Mouse (Mus musculus): ENCODE data around the gene Scgb2a2. TPM values are rescaled to one million over a fixed set of nuclear protein-coding genes. Genes with fewer than 3 reads are reported as not detected.
"Not testable (repeated sequence)": the region's sequence is repeated elsewhere in the genome, so short reads cannot be mapped to it uniquely, and the experiment has no call there.

Scgb2a2 gene
- polyA plus RNA-seq (2014; fragmentation: Nextera tagmentation; extraction: Ambion mirVana), result not detected in 2 replicates

- no peak within 1 kb of the TSS for H3K4me3 ChIP-seq (ENCODE audit: low read length)
- 83% methylated on average over 2 of the region's 2 CpGs for WGBS
- H3K27ac ChIP-seq (ENCODE audit: low read depth, low read length), result no peak within 1 kb of the TSS
- H3K9ac ChIP-seq (ENCODE audit: low read depth, low read length), result no peak within 1 kb of the TSS
- H3K9me3 ChIP-seq (ENCODE audit: control insufficient read depth, low read length), result no peaks in the 10 kb centered on the region
- H3K4me2 ChIP-seq (replicated peaks; ENCODE audit: low read depth, low read length), result no peak within 1 kb of the TSS
- H3K4me1 ChIP-seq (ENCODE audit: control insufficient read depth, insufficient read depth, low read length), result no peaks in the 10 kb centered on the region
- no peak for ATAC-seq (ENCODE audit: low FRiP score, low TSS enrichment)
- H3K27me3 ChIP-seq (ENCODE audit: control insufficient read depth, insufficient read depth, low read length), result no peaks in the 10 kb centered on the region
- H3K36me3 ChIP-seq (ENCODE audit: control insufficient read depth, insufficient read depth, low read length), result no peaks in the 10 kb centered on the region
These were observed at the start of gene Scgb2a2 for GRCm38 (mm10) chr19:9847262-9847661. TSS of gene Scgb2a2 (plus strand) at chr19:9847562.

DNA sequence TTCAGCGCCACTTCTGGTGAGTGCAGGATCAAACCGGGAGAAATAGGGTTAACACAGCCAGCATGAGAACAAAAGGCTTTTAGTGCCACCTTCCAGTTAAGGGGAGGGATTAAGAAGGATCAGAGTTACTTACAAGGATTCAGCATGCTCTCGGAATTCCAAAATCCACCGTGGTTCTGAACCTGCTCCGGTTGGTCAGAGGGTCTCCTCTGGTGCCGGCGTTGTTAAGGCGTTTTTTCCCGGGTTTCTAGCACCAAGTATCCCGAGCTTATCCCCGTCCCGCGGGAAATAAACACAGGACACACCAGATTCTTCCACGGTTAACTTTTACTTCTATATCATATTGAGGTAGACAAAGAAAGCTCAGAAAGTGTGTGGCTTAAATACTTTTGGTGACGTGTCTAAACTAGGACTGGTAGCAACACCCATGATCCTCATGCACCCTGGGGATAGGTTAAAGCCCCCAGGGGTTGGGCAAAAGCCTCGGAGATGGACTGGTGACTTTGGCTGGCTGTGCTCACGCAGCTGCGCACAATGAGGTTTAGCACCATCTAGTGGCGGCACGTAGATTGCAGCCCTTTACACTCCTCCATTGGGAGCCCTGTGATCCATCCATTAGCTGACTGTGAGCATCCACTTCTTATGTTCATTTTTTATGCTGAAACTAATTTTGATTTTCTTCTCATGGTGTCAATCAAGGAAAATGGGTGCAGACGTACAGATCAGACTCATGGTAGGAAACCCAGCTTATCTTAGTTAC is 10.6 kb upstream of the Scgb2a2 start:
- H3K27ac ChIP-seq (ENCODE audit: low read depth, low read length); H3K9me3 ChIP-seq (ENCODE audit: control insufficient read depth, low read length); H3K36me3 ChIP-seq (ENCODE audit: control insufficient read depth, insufficient read depth, low read length); H3K9ac ChIP-seq (ENCODE audit: low read depth, low read length); H3K27me3 ChIP-seq (ENCODE audit: control insufficient read depth, insufficient read depth, low read length); H3K4me1 ChIP-seq (ENCODE audit: control insufficient read depth, insufficient read depth, low read length); H3K4me2 ChIP-seq (replicated peaks; ENCODE audit: low read depth, low read length): not testable (repeated sequence)
- H3K4me3 ChIP-seq (ENCODE audit: low read length), result peak overlapping the region; percentile 16; the same call in 1 of the 2 replicates
- peak; percentile 95 for ATAC-seq (ENCODE audit: low FRiP score, low TSS enrichment)
- 13% methylated on average over 16 of the region's 21 CpGs for WGBS

GRCm38 (mm10) chr19:9837341-9837715 is 10.0 kb upstream of the Scgb2a2 start:
- 55% methylated on average over 2 of the region's 2 CpGs for WGBS
- no peak overlapping the region for H3K4me2 ChIP-seq (replicated peaks; ENCODE audit: low read depth, low read length)
- no peaks in the 10 kb centered on the region for H3K9me3 ChIP-seq (ENCODE audit: control insufficient read depth, low read length)
- H3K4me3 ChIP-seq (ENCODE audit: low read length), result no peak overlapping the region
- peak; percentile 66; the same call in 1 of the 2 replicates for ATAC-seq (ENCODE audit: low FRiP score, low TSS enrichment)
- no peaks in the 10 kb centered on the region for H3K27me3 ChIP-seq (ENCODE audit: control insufficient read depth, insufficient read depth, low read length)
- H3K27ac ChIP-seq (ENCODE audit: low read depth, low read length), result no peak overlapping the region
- no peak overlapping the region for H3K9ac ChIP-seq (ENCODE audit: low read depth, low read length)
- H3K4me1 ChIP-seq (ENCODE audit: control insufficient read depth, insufficient read depth, low read length), result no peaks in the 10 kb centered on the region
- H3K36me3 ChIP-seq (ENCODE audit: control insufficient read depth, insufficient read depth, low read length), result no peaks in the 10 kb centered on the region

DNA sequence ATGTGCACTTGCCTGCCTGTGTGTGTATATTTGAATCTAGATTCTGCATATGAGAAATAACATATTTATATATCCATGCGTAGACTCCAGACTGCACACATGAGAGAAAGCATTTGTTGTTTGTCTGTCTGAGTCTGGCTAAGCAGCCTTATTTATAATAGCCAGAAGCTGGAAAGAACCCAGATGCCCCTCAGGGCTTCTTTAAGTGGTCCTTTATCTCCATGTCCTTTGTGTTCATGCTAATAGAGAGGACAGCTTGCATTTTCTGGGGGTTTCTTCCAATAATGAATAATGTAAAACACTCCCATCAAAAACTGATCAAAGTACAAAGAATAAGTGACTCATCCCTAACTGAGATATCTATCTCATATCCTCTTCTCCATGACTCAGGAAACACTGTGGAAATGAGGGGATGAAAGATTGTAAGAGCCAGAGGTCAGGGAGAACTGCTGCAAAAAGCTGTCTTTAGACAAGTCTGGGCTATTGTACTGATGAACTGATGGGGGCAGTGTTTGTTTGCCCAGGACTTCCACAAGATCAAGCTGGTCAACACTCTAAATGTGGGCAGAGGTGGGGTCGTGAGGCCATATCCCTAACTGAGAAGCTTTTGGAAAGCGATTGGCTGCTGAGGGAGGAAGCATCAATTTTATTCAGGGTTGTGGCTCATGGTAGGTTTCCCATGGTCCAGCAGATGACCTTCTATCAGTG is 2.2 kb downstream of the Scgb2a2 start:
- not testable (repeated sequence) for H3K4me2 ChIP-seq (replicated peaks; ENCODE audit: low read depth, low read length); H3K9ac ChIP-seq (ENCODE audit: low read depth, low read length); H3K4me1 ChIP-seq (ENCODE audit: control insufficient read depth, insufficient read depth, low read length); H3K9me3 ChIP-seq (ENCODE audit: control insufficient read depth, low read length); H3K4me3 ChIP-seq (ENCODE audit: low read length); H3K27me3 ChIP-seq (ENCODE audit: control insufficient read depth, insufficient read depth, low read length); ATAC-seq (ENCODE audit: low FRiP score, low TSS enrichment); H3K36me3 ChIP-seq (ENCODE audit: control insufficient read depth, insufficient read depth, low read length); H3K27ac ChIP-seq (ENCODE audit: low read depth, low read length)
- 67% methylated on average over 3 of the region's 3 CpGs for WGBS

- H3K27ac ChIP-seq (ENCODE audit: low read depth, low read length); H3K9me3 ChIP-seq (ENCODE audit: control insufficient read depth, low read length); ATAC-seq (ENCODE audit: low FRiP score, low TSS enrichment); H3K4me3 ChIP-seq (ENCODE audit: low read length); H3K36me3 ChIP-seq (ENCODE audit: control insufficient read depth, insufficient read depth, low read length); H3K4me2 ChIP-seq (replicated peaks; ENCODE audit: low read depth, low read length); H3K9ac ChIP-seq (ENCODE audit: low read depth, low read length); H3K4me1 ChIP-seq (ENCODE audit: control insufficient read depth, insufficient read depth, low read length); H3K27me3 ChIP-seq (ENCODE audit: control insufficient read depth, insufficient read depth, low read length): not testable (repeated sequence)
- 93% methylated on average over 2 of the region's 3 CpGs for WGBS
These were observed 13.5 kb downstream of the Scgb2a2 start for GRCm38 (mm10) chr19:9860821-9861220.

DNA sequence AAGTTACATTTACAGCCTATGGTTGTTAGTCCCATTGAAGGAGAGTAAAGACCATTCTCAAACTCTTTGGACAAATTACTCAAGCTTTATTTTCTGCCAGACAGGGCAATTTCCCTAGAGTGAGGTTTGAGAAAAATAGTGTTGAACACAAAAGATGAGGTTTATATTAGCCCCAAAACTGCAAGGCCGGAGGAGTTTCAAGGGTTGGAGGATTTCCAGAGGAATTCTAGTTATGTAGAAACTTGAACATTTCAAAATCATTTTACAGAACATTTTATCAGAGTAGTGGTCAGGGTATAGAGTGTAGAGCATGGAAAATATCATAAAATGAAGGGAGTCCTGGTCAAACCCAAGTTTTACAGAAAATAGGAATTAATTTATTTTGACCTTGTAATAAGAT is 17.5 kb downstream of the Scgb2a2 start:
- Histone ChIP-seq H3K9ac (ENCODE audit: low read depth, low read length) (no peak overlapping the region), H3K27ac (ENCODE audit: low read depth, low read length) (no peak overlapping the region), H3K36me3 (ENCODE audit: control insufficient read depth, insufficient read depth, low read length) (no peaks in the 10 kb centered on the region; the same call in 1 of the 2 replicates), H3K4me2 (replicated peaks; ENCODE audit: low read depth, low read length) (no peak overlapping the region), H3K9me3 (ENCODE audit: control insufficient read depth, low read length) (no peaks in the 10 kb centered on the region), H3K4me1 (ENCODE audit: control insufficient read depth, insufficient read depth, low read length) (no peaks in the 10 kb centered on the region), H3K27me3 (ENCODE audit: control insufficient read depth, insufficient read depth, low read length) (no peaks in the 10 kb centered on the region), H3K4me3 (ENCODE audit: low read length) (no peak overlapping the region)
- no peak for ATAC-seq (ENCODE audit: low FRiP score, low TSS enrichment)
- WGBS, result 80% methylated on average over 1 of the region's 1 CpGs

DNA sequence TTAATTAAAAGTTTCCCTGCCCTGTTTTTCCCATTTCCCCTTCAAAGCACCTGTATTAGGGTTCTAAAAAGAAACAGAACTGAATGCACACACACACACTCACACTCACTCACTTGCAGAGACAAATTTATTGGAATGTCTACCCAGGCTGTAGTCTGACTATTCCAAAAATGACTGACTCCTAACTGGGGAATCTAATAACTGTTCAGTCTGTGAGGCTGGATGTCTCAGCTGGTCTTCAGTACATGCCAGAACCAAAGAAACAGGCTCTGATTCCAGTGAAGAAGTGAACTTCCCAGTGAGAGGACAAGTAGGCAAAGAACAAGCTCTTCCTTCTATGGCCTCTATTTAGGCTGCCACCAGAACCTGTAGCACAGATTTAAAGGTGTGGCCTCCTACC is 18.1 kb downstream of the Scgb2a2 start:
- Histone ChIP-seq H3K36me3 (ENCODE audit: control insufficient read depth, insufficient read depth, low read length) (peaks cover 3% of the 10 kb centered on the region; the same call in 1 of the 2 replicates), H3K9ac (ENCODE audit: low read depth, low read length) (no peak overlapping the region), H3K27ac (ENCODE audit: low read depth, low read length) (no peak overlapping the region), H3K4me2 (replicated peaks; ENCODE audit: low read depth, low read length) (no peak overlapping the region), H3K4me3 (ENCODE audit: low read length) (no peak overlapping the region), H3K27me3 (ENCODE audit: control insufficient read depth, insufficient read depth, low read length) (no peaks in the 10 kb centered on the region), H3K9me3 (ENCODE audit: control insufficient read depth, low read length) (no peaks in the 10 kb centered on the region), H3K4me1 (ENCODE audit: control insufficient read depth, insufficient read depth, low read length) (no peaks in the 10 kb centered on the region)
- no peak for ATAC-seq (ENCODE audit: low FRiP score, low TSS enrichment)

DNA sequence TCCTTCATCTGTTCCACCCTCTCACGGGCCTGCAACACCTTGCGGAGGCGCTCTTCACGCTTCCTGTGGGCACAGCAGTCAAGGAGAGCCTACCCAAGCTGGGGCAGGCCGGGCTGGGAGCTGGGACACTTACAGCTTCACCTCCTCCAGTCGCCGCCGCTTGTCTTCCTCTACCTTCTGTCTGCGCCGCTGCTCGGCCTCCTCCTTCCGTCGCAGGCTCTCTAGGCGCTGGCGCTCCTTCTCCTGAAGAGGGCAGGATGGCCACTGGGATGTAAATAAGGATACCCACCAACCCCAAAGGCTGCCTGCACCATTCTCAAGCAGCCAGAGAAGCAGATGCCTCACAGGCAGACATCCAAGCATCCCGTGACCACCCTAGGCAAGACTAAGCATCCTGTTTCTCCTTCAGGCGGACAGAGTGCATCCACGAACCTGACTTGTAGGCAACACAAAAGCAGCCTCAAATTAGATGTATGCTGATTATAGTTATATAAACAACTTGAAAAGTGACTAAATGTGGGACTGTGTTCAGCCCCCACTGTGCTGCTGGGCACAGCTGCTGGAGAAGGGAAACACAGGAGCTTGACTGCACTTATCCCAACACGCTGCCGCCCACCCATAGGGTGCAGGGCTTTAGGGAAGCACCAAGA is 30.9 kb downstream of the Scgb2a2 start:
- Histone ChIP-seq H3K4me1 (ENCODE audit: control insufficient read depth, insufficient read depth, low read length) (no peaks in the 10 kb centered on the region), H3K4me2 (replicated peaks; ENCODE audit: low read depth, low read length) (no peak overlapping the region), H3K36me3 (ENCODE audit: control insufficient read depth, insufficient read depth, low read length) (peaks cover 93% of the 10 kb centered on the region), H3K27ac (ENCODE audit: low read depth, low read length) (no peak overlapping the region), H3K4me3 (ENCODE audit: low read length) (no peak overlapping the region), H3K27me3 (ENCODE audit: control insufficient read depth, insufficient read depth, low read length) (no peaks in the 10 kb centered on the region), H3K9ac (ENCODE audit: low read depth, low read length) (no peak overlapping the region), H3K9me3 (ENCODE audit: control insufficient read depth, low read length) (no peaks in the 10 kb centered on the region)
- ATAC-seq (ENCODE audit: low FRiP score, low TSS enrichment), result no peak
- 93% methylated on average over 20 of the region's 20 CpGs for WGBS

DNA sequence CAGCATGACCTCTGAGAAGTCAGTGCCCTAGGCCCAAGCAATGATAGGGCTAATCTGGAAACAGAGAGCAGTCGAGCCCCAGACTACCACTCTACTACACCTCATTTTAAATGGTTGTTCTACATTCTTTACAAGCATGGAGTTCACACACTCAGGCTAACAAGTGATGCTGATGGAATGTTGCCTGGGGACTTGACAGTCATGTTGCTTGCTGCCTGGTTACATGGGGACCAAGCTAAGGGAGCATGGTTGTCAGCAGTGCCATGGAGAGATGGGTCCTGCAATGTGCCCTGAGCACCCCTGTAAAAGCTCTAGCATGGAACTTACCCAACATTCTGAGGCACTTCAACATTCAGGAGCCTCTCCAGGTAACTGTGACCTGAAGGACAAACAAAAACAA is 39.0 kb downstream of the Scgb2a2 start:
- H3K27ac ChIP-seq (ENCODE audit: low read depth, low read length), result no peak overlapping the region
- no peak overlapping the region for H3K4me3 ChIP-seq (ENCODE audit: low read length)
- 81% methylated on average over 1 of the region's 1 CpGs for WGBS
- H3K27me3 ChIP-seq (ENCODE audit: control insufficient read depth, insufficient read depth, low read length), result no peaks in the 10 kb centered on the region
- H3K9me3 ChIP-seq (ENCODE audit: control insufficient read depth, low read length), result no peaks in the 10 kb centered on the region
- no peak overlapping the region for H3K4me2 ChIP-seq (replicated peaks; ENCODE audit: low read depth, low read length)
- H3K4me1 ChIP-seq (ENCODE audit: control insufficient read depth, insufficient read depth, low read length), result no peaks in the 10 kb centered on the region
- no peak for ATAC-seq (ENCODE audit: low FRiP score, low TSS enrichment)
- peaks cover 88% of the 10 kb centered on the region for H3K36me3 ChIP-seq (ENCODE audit: control insufficient read depth, insufficient read depth, low read length)
- no peak overlapping the region for H3K9ac ChIP-seq (ENCODE audit: low read depth, low read length)

Measured in kidney, embryonic 14.5 days (tissue).